Mouse (Mus musculus) myocyte (in vitro differentiated cells): Measurements from ENCODE around the gene Aldh3a1.
"Not testable (repeated sequence)": the region's sequence is repeated elsewhere in the genome, so short reads cannot be mapped to it uniquely, and the experiment has no call there.

ENCODE experiments used
- MAX ChIP-seq: IDR thresholded peaks from one replicate; pipeline ENCODE4 v1.6.1; 2011; ENCODE audit warnings: low read depth, mild to moderate bottlenecking, control low read depth
- POLR2A ChIP-seq: IDR thresholded peaks from one replicate; pipeline ENCODE4 v1.6.1; 2011; ENCODE audit warnings: low read depth, mild to moderate bottlenecking, control low read depth, moderate library complexity; ENCODE audit not compliant: insufficient read length
- POLR2AphosphoS2 ChIP-seq: IDR thresholded peaks from one replicate; pipeline ENCODE4 v1.6.1; 2011; ENCODE audit warnings: low read depth, control low read depth; ENCODE audit not compliant: insufficient read length
- USF1 ChIP-seq: IDR thresholded peaks from one replicate; pipeline ENCODE4 v1.6.1; 2011; ENCODE audit warnings: low read depth, mild to moderate bottlenecking, control low read depth, moderate library complexity

GRCm38 (mm10) chr11:61173477-61173876 lies 33.9 kb upstream of the Aldh3a1 start:
- TF ChIP-seq POLR2AphosphoS2, POLR2A, USF1, MAX: not testable (repeated sequence)
